Mouse (Mus musculus): ENCODE measurements around the gene Mcat. TPM values are rescaled to one million over a fixed set of nuclear protein-coding genes. Genes with fewer than 3 reads are reported as not detected.

Mcat gene
- total and polyA plus RNA-seq, 3 experiments = 28.4 to 41.6 (median 41.2) TPM

GRCm38 (mm10) chr15:83596833-83597232 lies 33.2 kb upstream of the Mcat start:
- no peak overlapping the region for H3K9ac ChIP-seq (ENCODE audit: insufficient read depth, low read depth)
- in situ Hi-C loops (cut with MboI; ENCODE audit: low pct_ligation_motif_present, low pct_unique_long_range_greater_than_20kb, low sequenced_read_pairs) (no loop called here), dilution Hi-C loops (cut with MboI; ENCODE audit: extremely low pct_ligation_motif_present, extremely low pct_unique_long_range_greater_than_20kb, low sequenced_read_pairs) (no loop called here)
- DNase-seq (ENCODE audit: extremely low read depth) = no peak
- H3K79me2 ChIP-seq (replicated peaks; ENCODE audit: control insufficient read depth, extremely low read depth, insufficient read depth, poor library complexity, severe bottlenecking) = peaks cover 13% of the 10 kb centered on the region
- peaks cover 6 to 23% of the 10 kb centered on the region in 2 experiments; a peak in 3 of 4 replicates for H3K4me1 ChIP-seq (ENCODE audit: control insufficient read depth in 1 of 2, insufficient read depth in 2 of 2)
- H3K4me3 ChIP-seq (replicated peaks in 1 of 3; ENCODE audit: low read depth in 2 of 3, low read length in 2 of 3, poor library complexity in 1 of 3) = no peak overlapping the region
- H3K4me2 ChIP-seq (ENCODE audit: insufficient read depth, low read depth, poor library complexity, severe bottlenecking) = no peak overlapping the region
- no peak for TF ChIP-seq JUN (IDR thresholded peaks at IDR 0.05; ENCODE audit: insufficient read depth, low read depth, low read length)
- no peak for TF ChIP-seq POLR2A (IDR thresholded peaks at IDR 0.05; ENCODE audit: low read depth, low read length)
- TF ChIP-seq MAFK (IDR thresholded peaks at IDR 0.05; ENCODE audit: insufficient replicate concordance, low read length) = no peak
- TF ChIP-seq ETS1 (conservative IDR thresholded peaks at IDR 0.05; ENCODE audit: low read depth, low read length) = no peak
- no peak for TF ChIP-seq HCFC1 (IDR thresholded peaks at IDR 0.05; ENCODE audit: low read depth, low read length)
- TF ChIP-seq TBP (conservative IDR thresholded peaks at IDR 0.05; ENCODE audit: low read depth, low read length) = no peak
- no peak for TF ChIP-seq BHLHE40 (IDR thresholded peaks at IDR 0.05; ENCODE audit: low read depth, low read length)
- no peak for TF ChIP-seq PAX5 (IDR thresholded peaks at IDR 0.05; ENCODE audit: low read length)
- TF ChIP-seq USF2 (conservative IDR thresholded peaks at IDR 0.05; ENCODE audit: low read depth, low read length) = no peak
- no peak for TF ChIP-seq NELFE (IDR thresholded peaks at IDR 0.05; ENCODE audit: low read depth, low read length)
- no peak for TF ChIP-seq MEF2A (IDR thresholded peaks at IDR 0.05; ENCODE audit: borderline replicate concordance, low read depth, low read length)
- TF ChIP-seq E2F4 (IDR thresholded peaks at IDR 0.05; ENCODE audit: insufficient replicate concordance, low read depth, low read length) = no peak
- no peak for TF ChIP-seq MXI1 (IDR thresholded peaks at IDR 0.05; ENCODE audit: low read depth, low read length)
- no peak for TF ChIP-seq USF1 (IDR thresholded peaks at IDR 0.05; ENCODE audit: low read depth, low read length)
- TF ChIP-seq CHD2 (IDR thresholded peaks at IDR 0.05; ENCODE audit: low read length) = no peak
- TF ChIP-seq CHD1 (IDR thresholded peaks at IDR 0.05; ENCODE audit: low read depth, low read length) = no peak
- H3K36me3 ChIP-seq (replicated peaks in 1 of 2; ENCODE audit: control insufficient read depth in 1 of 2, insufficient read depth in 1 of 2, low read length in 1 of 2) = peaks cover 0 to 12% of the 10 kb centered on the region in 2 experiments
- H3K27ac ChIP-seq (ENCODE audit: insufficient read depth, low read depth) = no peak overlapping the region
- H3K9me3 ChIP-seq (replicated peaks; ENCODE audit: low read length) = no peaks in the 10 kb centered on the region
- no peaks in the 10 kb centered on the region for H3K27me3 ChIP-seq (replicated peaks)

- H3K36me3 ChIP-seq (replicated peaks in 1 of 2; ENCODE audit: control insufficient read depth in 1 of 2, insufficient read depth in 1 of 2, low read length in 1 of 2) = peaks cover 0 to 27% of the 10 kb centered on the region in 2 experiments
- peak overlapping the region; percentile 71 for H3K9ac ChIP-seq (ENCODE audit: insufficient read depth, low read depth)
- H3K27me3 ChIP-seq (replicated peaks) = no peaks in the 10 kb centered on the region
- no peak for DNase-seq (ENCODE audit: extremely low read depth)
- in situ Hi-C loops (cut with MboI; ENCODE audit: low pct_ligation_motif_present, low pct_unique_long_range_greater_than_20kb, low sequenced_read_pairs) (no loop called here), dilution Hi-C loops (cut with MboI; ENCODE audit: extremely low pct_ligation_motif_present, extremely low pct_unique_long_range_greater_than_20kb, low sequenced_read_pairs) (no loop called here)
- no peak overlapping the region for H3K27ac ChIP-seq (ENCODE audit: insufficient read depth, low read depth)
- peaks cover 6 to 23% of the 10 kb centered on the region in 2 experiments; a peak in 3 of 4 replicates for H3K4me1 ChIP-seq (ENCODE audit: control insufficient read depth in 1 of 2, insufficient read depth in 2 of 2)
- H3K4me2 ChIP-seq (ENCODE audit: insufficient read depth, low read depth, poor library complexity, severe bottlenecking) = peak overlapping the region; percentile 73
- peak overlapping the region; percentile 87 to 94 (median 88) for H3K4me3 ChIP-seq (replicated peaks in 1 of 3; ENCODE audit: low read depth in 2 of 3, low read length in 2 of 3, poor library complexity in 1 of 3)
- H3K9me3 ChIP-seq (replicated peaks; ENCODE audit: low read length) = no peaks in the 10 kb centered on the region
- TF ChIP-seq SMC3 (IDR thresholded peaks at IDR 0.05; ENCODE audit: low read depth, low read length) (no peak), ZMIZ1 (IDR thresholded peaks at IDR 0.05; ENCODE audit: low read depth, low read length) (no peak), ETS1 (conservative IDR thresholded peaks at IDR 0.05; ENCODE audit: low read depth, low read length) (no peak), RCOR1 (conservative IDR thresholded peaks at IDR 0.05; ENCODE audit: low read depth, low read length) (no peak), USF2 (conservative IDR thresholded peaks at IDR 0.05; ENCODE audit: low read depth, low read length) (no peak), POLR2AphosphoS2 (IDR thresholded peaks at IDR 0.05; ENCODE audit: low read depth, low read length) (no peak), GABPA (IDR thresholded peaks at IDR 0.05; ENCODE audit: insufficient replicate concordance, low read depth, low read length) (no peak), KAT2A (IDR thresholded peaks at IDR 0.05; ENCODE audit: insufficient replicate concordance, low read length) (no peak), NELFE (IDR thresholded peaks at IDR 0.05; ENCODE audit: low read depth, low read length) (no peak), NRF1 (IDR thresholded peaks at IDR 0.05; ENCODE audit: low read depth, low read length) (no peak), USF1 (IDR thresholded peaks at IDR 0.05; ENCODE audit: low read depth, low read length) (no peak), CHD2 (IDR thresholded peaks at IDR 0.05; ENCODE audit: low read length) (no peak), RAD21 (IDR thresholded peaks at IDR 0.05; ENCODE audit: low read depth, low read length) (no peak), ZKSCAN1 (IDR thresholded peaks at IDR 0.05; ENCODE audit: borderline replicate concordance, low read depth, low read length) (no peak), UBTF (IDR thresholded peaks at IDR 0.05; ENCODE audit: low read depth, low read length) (no peak)
- peaks cover 13% of the 10 kb centered on the region for H3K79me2 ChIP-seq (replicated peaks; ENCODE audit: control insufficient read depth, extremely low read depth, insufficient read depth, poor library complexity, severe bottlenecking)
Measured at GRCm38 (mm10) chr15:83595364-83595711, 31.8 kb upstream of the Mcat start.
